17 mouse cellular contexts compared by ENCODE assay signal in the genomic region with DNA sequence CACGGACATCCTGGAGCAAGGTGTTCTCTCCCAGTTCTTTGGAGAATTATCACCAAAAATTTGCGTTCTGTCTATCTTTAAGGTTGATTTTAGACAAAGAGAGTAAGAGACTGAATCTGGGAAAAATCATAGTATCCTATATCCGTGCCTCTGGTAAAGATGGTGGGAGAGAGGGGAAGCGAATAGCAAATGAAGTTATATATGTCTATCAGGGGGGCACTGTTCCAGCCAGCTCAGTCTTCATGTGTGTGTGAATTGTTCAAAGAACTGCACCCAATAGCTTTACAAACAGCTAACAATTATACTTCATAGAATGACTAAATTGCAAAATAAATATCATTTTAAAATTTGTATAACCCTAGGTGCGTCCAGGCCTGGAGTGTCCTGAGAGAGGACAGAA. TPM values are rescaled to one million over a fixed set of nuclear protein-coding genes. Genes with fewer than 3 reads are reported as not detected.
A peak's percentile ranks its signal among the peaks of the same experiment; 100 is the strongest.
DNase-seq lines count a peak whose midpoint lies in the region; ATAC-seq and TF ChIP-seq lines count a peak whose summit lies in the region.
"Had no signal": no experiment of that assay in that cellular context is flagged by ENCODE, and none has a peak within 500 bp of the region (broad histone marks: within the 10 kb centered on the region; RNA-seq: fewer than 3 reads in every experiment).

No protein-coding gene starts in this region.

- no peaks in the 10 kb centered on the region for H3K36me3 ChIP-seq in hindbrain, embryonic 12.5 days
- no peaks in the 10 kb centered on the region for H3K36me3 ChIP-seq in hindbrain, embryonic 11.5 days (ENCODE audit: control insufficient read depth, insufficient read depth, low read length)
- no peaks in the 10 kb centered on the region for H3K36me3 ChIP-seq in embryonic facial prominence, embryonic 11.5 days (replicated peaks; ENCODE audit: control insufficient read depth, insufficient read depth, low read depth, low read length)
- no peaks in the 10 kb centered on the region for H3K36me3 ChIP-seq in forebrain, postnatal 0 days (ENCODE audit: insufficient read depth)
- H3K36me3 ChIP-seq in midbrain, embryonic 14.5 days (ENCODE audit: control insufficient read depth, insufficient read depth, low read length): no peaks in the 10 kb centered on the region

- no peak for TF ChIP-seq CTCF in forebrain, postnatal 0 days (IDR thresholded peaks at IDR 0.05; ENCODE audit: low read depth)

- 73% methylated on average over 5 of the region's 5 CpGs for WGBS in hindbrain, embryonic 12.5 days
- WGBS in hindbrain, embryonic 11.5 days: 79% methylated on average over 5 of the region's 5 CpGs
- 60% methylated on average over 5 of the region's 5 CpGs for WGBS in embryonic facial prominence, embryonic 11.5 days
- 69% methylated on average over 5 of the region's 5 CpGs for WGBS in forebrain, postnatal 0 days
- WGBS in midbrain, embryonic 14.5 days: 56% methylated on average over 5 of the region's 5 CpGs

- no peaks in the 10 kb centered on the region for H3K9me3 ChIP-seq in hindbrain, embryonic 12.5 days (replicated peaks)
- no peaks in the 10 kb centered on the region for H3K9me3 ChIP-seq in hindbrain, embryonic 11.5 days (ENCODE audit: control insufficient read depth, low read length)
- no peaks in the 10 kb centered on the region for H3K9me3 ChIP-seq in embryonic facial prominence, embryonic 11.5 days (replicated peaks; ENCODE audit: control insufficient read depth, low read length)
- H3K9me3 ChIP-seq in forebrain, postnatal 0 days (ENCODE audit: low read length): no peaks in the 10 kb centered on the region
- H3K9me3 ChIP-seq in midbrain, embryonic 14.5 days (ENCODE audit: control insufficient read depth, low read length): no peaks in the 10 kb centered on the region

- peaks cover 11% of the 10 kb centered on the region; the same call in 1 of the 2 replicates for H3K4me1 ChIP-seq in hindbrain, embryonic 12.5 days
- no peaks in the 10 kb centered on the region for H3K4me1 ChIP-seq in hindbrain, embryonic 11.5 days (replicated peaks; ENCODE audit: control insufficient read depth, insufficient read depth, low read length)
- no peaks in the 10 kb centered on the region for H3K4me1 ChIP-seq in embryonic facial prominence, embryonic 11.5 days (ENCODE audit: control insufficient read depth, insufficient read depth, low read length)
- H3K4me1 ChIP-seq in forebrain, postnatal 0 days (ENCODE audit: insufficient read depth): 0 out of 2 replicates have a peak, but pooled peaks cover 6% of the 10 kb centered on the region
- peaks cover 17% of the 10 kb centered on the region for H3K4me1 ChIP-seq in midbrain, embryonic 14.5 days (ENCODE audit: control insufficient read depth, insufficient read depth, low read length)

- no peak for ATAC-seq in hindbrain, embryonic 12.5 days (ENCODE audit: low FRiP score)
- no peak for ATAC-seq in hindbrain, embryonic 11.5 days (ENCODE audit: low FRiP score)
- ATAC-seq in embryonic facial prominence, embryonic 11.5 days (replicated peaks; ENCODE audit: insufficient number of reproducible peaks, low FRiP score, low TSS enrichment, low read depth): no peak
- no peak for ATAC-seq in forebrain, postnatal 0 days
- no peak; the same call in 1 of the 2 replicates for ATAC-seq in midbrain, embryonic 14.5 days (ENCODE audit: low FRiP score, low TSS enrichment)
- ATAC-seq: intestine, postnatal 0 days; liver, postnatal 0 days; Patski had no signal

- H3K4me3 ChIP-seq in hindbrain, embryonic 12.5 days: no peak overlapping the region
- H3K4me3 ChIP-seq in hindbrain, embryonic 11.5 days (ENCODE audit: low read depth, low read length): no peak overlapping the region
- H3K4me3 ChIP-seq in embryonic facial prominence, embryonic 11.5 days (ENCODE audit: low read depth, low read length): no peak overlapping the region
- no peak overlapping the region for H3K4me3 ChIP-seq in forebrain, postnatal 0 days (ENCODE audit: low read depth, low read length)
- H3K4me3 ChIP-seq in midbrain, embryonic 14.5 days (replicated peaks; ENCODE audit: low read depth, low read length): no peak overlapping the region

- no peaks in the 10 kb centered on the region for H3K27me3 ChIP-seq in hindbrain, embryonic 12.5 days
- H3K27me3 ChIP-seq in hindbrain, embryonic 11.5 days (ENCODE audit: control insufficient read depth, insufficient read depth, low read length): no peaks in the 10 kb centered on the region
- H3K27me3 ChIP-seq in embryonic facial prominence, embryonic 11.5 days (ENCODE audit: control insufficient read depth, insufficient read depth, low read length): no peaks in the 10 kb centered on the region
- H3K27me3 ChIP-seq in forebrain, postnatal 0 days (ENCODE audit: insufficient read depth, low read length): no peaks in the 10 kb centered on the region
- H3K27me3 ChIP-seq in midbrain, embryonic 14.5 days (ENCODE audit: control insufficient read depth, insufficient read depth, low read length): no peaks in the 10 kb centered on the region; the same call in 1 of the 2 replicates
- H3K27me3 ChIP-seq: Patski had no signal

- H3K27ac ChIP-seq in hindbrain, embryonic 12.5 days: peak overlapping the region; percentile 18
- H3K27ac ChIP-seq in hindbrain, embryonic 11.5 days (ENCODE audit: low read depth, low read length): no peak overlapping the region
- H3K27ac ChIP-seq in embryonic facial prominence, embryonic 11.5 days (replicated peaks; ENCODE audit: low read depth, low read length): no peak overlapping the region; the same call in 1 of the 2 replicates
- H3K27ac ChIP-seq in forebrain, postnatal 0 days (ENCODE audit: low read depth, low read length): peak overlapping the region; percentile 35; the same call in 1 of the 2 replicates
- H3K27ac ChIP-seq in midbrain, embryonic 14.5 days (replicated peaks; ENCODE audit: low read depth, low read length): peak overlapping the region; percentile 81

- 0 out of 2 replicates have a peak overlapping the region, but pooled peaks have one; percentile 6 for H3K4me2 ChIP-seq in hindbrain, embryonic 12.5 days (replicated peaks)
- H3K4me2 ChIP-seq in hindbrain, embryonic 11.5 days (replicated peaks; ENCODE audit: low read depth, low read length): no peak overlapping the region
- no peak overlapping the region for H3K4me2 ChIP-seq in embryonic facial prominence, embryonic 11.5 days (ENCODE audit: low read depth, low read length)
- no peak overlapping the region for H3K4me2 ChIP-seq in forebrain, postnatal 0 days (ENCODE audit: low read depth)
- H3K4me2 ChIP-seq in midbrain, embryonic 14.5 days (ENCODE audit: low read length): peak overlapping the region; percentile 15; the same call in 1 of the 2 replicates
- H3K4me2 ChIP-seq: heart, embryonic 11.5 days had no signal

- no peak for DNase-seq in hindbrain, embryonic 11.5 days (ENCODE audit: low spot score)
- peak; percentile 15 for DNase-seq in embryonic facial prominence, embryonic 11.5 days (ENCODE audit: low spot score)
- no peak for DNase-seq in forebrain, postnatal 0 days
- DNase-seq in midbrain, embryonic 14.5 days: no peak
- DNase-seq in layer of hippocampus, adult 9-10 months (ENCODE audit: low spot score): no peak
- no peak for DNase-seq in thymus, postnatal 4 days
- no peak for DNase-seq in lung, adult 18-20 months
- DNase-seq: B cell, adult 2 months; cerebellum, postnatal 25 days; gastrocnemius, postnatal 25 days; heart, postnatal 36 days; liver, postnatal 0 days; lung, postnatal 4 days had no signal

- H3K9ac ChIP-seq in hindbrain, embryonic 12.5 days: no peak overlapping the region
- H3K9ac ChIP-seq in hindbrain, embryonic 11.5 days (ENCODE audit: low read depth, low read length): no peak overlapping the region
- H3K9ac ChIP-seq in embryonic facial prominence, embryonic 11.5 days (replicated peaks; ENCODE audit: low read length): no peak overlapping the region
- no peak overlapping the region for H3K9ac ChIP-seq in forebrain, postnatal 0 days
- H3K9ac ChIP-seq in midbrain, embryonic 14.5 days (replicated peaks; ENCODE audit: low read length): 0 out of 2 replicates have a peak overlapping the region, but pooled peaks have one; percentile 10
- H3K9ac ChIP-seq: liver, postnatal 0 days had no signal

RNA-seq across cellular contexts. Expression of gene Rps3a1, which starts 48.6 kb away (rescaled TPM):
- polyA plus RNA-seq in hindbrain, embryonic 12.5 days (2016; fragmentation: Nextera tagmentation; extraction: Ambion mirVana): 842 and 871 TPM in 2 replicates
- 1,106 and 1,117 TPM in 2 replicates for polyA plus RNA-seq in hindbrain, embryonic 11.5 days (2014; fragmentation: Nextera tagmentation; extraction: Ambion mirVana)
- 1,393 and 1,448 TPM in 2 replicates for polyA plus RNA-seq in embryonic facial prominence, embryonic 11.5 days (2014; fragmentation: Nextera tagmentation; extraction: Ambion mirVana)
- 996 and 1,231 TPM in 2 replicates for total RNA-seq in forebrain, postnatal 0 days (2014; rRNA removed)
- polyA plus RNA-seq in forebrain, postnatal 0 days (2015; fragmentation: Nextera tagmentation; extraction: Ambion mirVana): 709 and 888 TPM in 2 replicates
- polyA plus RNA-seq in midbrain, embryonic 14.5 days (2014; fragmentation: Nextera tagmentation; extraction: Ambion mirVana): 659 and 721 TPM in 2 replicates

Comparison
In these comparisons a context has a peak if more than half of its experiments do, and no peak if none do; other contexts are left out.
1. H3K27ac ChIP-seq: peak in hindbrain, embryonic 12.5 days (single experiment), forebrain, postnatal 0 days (single experiment) and midbrain, embryonic 14.5 days (single experiment); none in hindbrain, embryonic 11.5 days (single experiment) and embryonic facial prominence, embryonic 11.5 days (single experiment).
2. H3K4me2 ChIP-seq: peak in hindbrain, embryonic 12.5 days (single experiment) and midbrain, embryonic 14.5 days (single experiment); none in hindbrain, embryonic 11.5 days (single experiment), embryonic facial prominence, embryonic 11.5 days (single experiment) and forebrain, postnatal 0 days (single experiment).